Mouse (Mus musculus) stomach, postnatal 0 days (tissue): ENCODE data around the gene Atg4c.

Experiments used
- CTCF ChIP-seq: IDR thresholded peaks from 2 replicates; pipeline ENCODE4 v1.5.1; 2016; ENCODE audit warnings: antibody characterized with exemption, low read depth, mild to moderate bottlenecking, moderate library complexity
- EP300 ChIP-seq: optimal IDR thresholded peaks from 2 replicates; pipeline ENCODE3; 2016; ENCODE audit warnings: antibody characterized with exemption

DNA sequence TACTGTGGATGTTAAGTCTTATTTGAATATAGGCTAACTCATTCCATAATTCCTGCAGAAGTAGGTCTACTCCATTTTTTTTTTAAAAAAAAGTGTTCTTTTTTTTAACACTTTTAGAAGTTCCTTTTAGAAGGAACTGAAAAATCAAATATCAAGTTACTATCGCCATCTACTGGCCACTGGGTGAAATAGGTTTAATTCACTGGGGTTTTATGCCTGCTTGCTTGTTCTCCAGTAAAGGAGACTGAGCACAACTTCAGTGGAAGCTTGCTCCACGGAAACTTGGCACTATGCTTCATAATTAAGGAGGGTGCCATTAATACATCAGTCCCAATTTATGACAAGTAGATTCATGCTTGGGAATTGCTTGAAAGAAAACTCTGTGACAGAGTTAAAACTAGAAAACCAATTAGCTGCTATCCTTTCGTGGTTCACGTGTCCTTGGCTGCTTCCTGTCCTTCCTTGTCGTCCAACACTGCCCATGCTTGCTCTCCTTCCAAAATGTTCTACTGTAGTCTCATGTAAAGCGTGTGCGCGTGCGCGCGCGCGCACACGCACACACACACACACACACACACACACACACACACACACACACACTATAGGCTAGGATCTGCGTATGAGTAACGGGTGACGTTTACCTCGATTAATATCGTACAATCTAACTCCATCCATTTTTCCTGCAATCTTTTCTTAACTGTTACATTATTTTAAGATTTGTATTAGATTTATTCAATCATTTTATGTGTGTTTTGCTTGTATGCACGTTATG is 10.9 kb upstream of the Atg4c start:
- peak; percentile 83 for TF ChIP-seq CTCF
- TF ChIP-seq EP300 = no peak
